Mouse (Mus musculus) adrenal gland, postnatal 25 days (tissue): Measurements from ENCODE around the gene Ttc4. TPM values are rescaled to one million over a fixed set of nuclear protein-coding genes. Genes with fewer than 3 reads are reported as not detected.
A peak's percentile ranks its signal among the peaks of the same experiment; 100 is the strongest.

Source experiments
- DNase-seq: peaks from one replicate; pipeline ENCODE4 v3.0.0; 2021; ENCODE audit warnings: mixed read lengths
- long read RNA-seq: library from polyadenylated mRNA; stranded (forward); transcript quantifications from one replicate; pipeline ENCODE4 v2.0.0, GENCODE M21; 2021
- total RNA-seq: library from RNA; stranded (reverse); gene quantifications from 2 replicates; pipeline ENCODE4 v1.2.3, GENCODE M21; 2021

Ttc4 gene
- total RNA-seq: 32.6 and 35.1 TPM in 2 replicates
- long read RNA-seq, transcript Ttc4-201 (10 exons, 2,121 nt): major isoform, 27 of 46 reads
- long read RNA-seq, partial matches to known transcripts: 4 of 46 reads
- long read RNA-seq, other reads (novel, unspliced or antisense): 15 of 46 reads

DNA sequence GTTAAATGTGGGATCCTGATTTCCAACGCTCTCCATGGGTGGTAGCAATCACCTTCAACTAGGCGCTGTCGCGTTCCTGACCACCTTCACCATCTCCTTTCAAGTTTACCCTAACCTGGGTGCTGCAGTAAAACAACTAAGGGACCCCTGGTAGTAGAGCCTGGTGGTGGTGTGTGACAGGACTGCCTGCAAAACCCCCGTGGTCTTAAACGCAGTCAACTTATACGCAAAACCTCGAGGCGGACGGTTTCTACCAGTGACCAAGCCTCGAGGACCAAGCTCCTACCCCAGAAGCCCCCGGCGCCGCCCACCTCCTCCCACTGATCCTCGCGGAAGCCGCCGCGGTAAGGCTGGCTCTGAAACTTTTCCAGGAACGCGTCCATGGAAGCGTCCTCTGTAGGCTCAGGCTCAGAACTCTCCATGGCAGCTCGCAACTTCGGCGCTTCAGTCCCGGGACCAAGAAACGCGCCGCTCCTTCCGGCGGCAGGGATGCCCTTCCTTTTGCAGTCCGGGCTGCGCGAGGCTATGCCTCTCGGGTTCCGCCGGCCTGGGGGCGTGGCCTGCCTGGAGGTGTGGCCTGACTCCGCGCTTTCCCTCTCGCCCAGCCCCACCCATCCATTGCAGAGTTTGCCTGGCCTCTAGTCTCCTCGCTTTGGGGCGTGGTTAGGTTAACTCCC is at the start of gene Ttc4:
Gene Ttc4, minus strand, starts transcription at position 503 of the 677 bp plus-strand sequence.
- DNase-seq: peak; percentile 92

DNA sequence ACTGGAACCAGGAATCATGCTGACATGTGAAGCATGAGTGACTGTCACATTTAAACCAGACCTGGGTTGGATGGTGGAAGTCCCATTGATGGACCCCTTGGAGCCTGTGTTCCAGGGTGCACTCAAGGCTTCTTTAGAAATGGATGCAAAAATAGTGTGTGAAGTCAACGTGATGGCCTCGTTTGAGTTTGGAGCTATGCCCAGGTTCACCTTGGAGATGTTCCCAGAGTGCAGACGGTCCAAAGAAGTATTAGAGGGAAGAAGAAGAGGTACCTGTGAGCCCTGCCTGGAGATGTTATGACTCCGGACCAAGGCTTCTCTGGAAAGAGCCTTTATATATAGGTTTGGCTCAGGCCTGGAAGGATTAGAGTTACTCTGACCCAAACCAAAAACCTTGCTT is 41.9 kb upstream of the Ttc4 start:
- DNase-seq: no peak

DNA sequence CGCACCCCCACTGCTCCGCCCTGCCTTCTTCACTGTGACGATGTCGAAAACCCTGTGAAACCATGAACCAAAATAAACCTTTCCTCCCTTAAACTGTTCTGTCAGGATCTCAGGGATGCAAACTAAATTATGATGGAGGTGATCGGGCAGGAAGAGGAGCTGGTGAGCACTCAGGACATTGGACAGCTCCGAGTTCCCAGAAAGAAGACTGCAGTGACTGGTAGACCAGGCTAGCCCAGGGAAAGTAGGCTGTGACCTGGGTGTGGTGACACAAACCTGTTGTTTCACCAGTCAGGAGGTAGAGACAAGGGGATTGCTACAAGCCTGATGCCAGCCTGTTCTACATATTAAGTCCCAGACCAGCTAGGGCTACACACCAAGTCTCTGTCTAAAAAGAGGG is 34.9 kb upstream of the Ttc4 start:
- DNase-seq: no peak

DNA sequence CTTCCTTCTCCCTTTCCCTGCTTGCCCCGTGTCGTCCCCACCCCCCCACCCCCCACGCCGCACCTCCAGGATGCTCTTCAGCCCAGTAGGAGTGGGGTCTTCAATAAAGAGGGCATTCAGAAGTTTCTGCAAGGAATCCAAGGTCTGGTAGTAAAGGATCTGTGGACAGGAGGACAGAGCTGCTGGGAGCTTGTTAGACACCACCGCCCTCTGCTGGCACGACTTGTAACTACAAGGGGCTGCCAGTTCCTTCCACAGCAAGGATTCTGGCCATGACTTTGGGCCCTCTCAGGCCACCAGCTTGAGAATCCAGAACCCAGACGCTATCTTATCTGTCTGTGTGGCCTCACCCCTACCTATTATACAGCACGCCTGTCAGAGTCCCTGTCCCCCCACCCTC is 29.7 kb upstream of the Ttc4 start:
- peak; percentile 88 for DNase-seq

DNA sequence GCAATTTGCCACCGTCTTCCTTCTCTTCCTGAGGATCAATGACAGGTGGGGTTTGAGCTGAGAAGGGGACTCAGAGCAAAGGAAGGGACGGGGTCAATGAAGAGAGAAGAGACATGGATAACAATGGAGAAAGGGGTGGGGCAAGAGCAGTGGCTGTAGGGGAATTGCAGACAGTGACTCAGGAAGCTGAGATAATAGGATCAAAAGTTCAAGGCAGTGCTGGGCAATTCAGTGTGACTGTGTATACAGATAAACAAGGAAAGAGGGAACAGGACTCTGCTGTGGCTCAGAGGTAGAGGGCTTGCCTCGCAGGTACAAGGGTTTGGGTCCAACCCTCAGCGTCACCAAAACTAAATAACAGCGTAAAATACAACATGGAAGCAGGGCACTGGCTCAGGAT is 29.2 kb upstream of the Ttc4 start:
- DNase-seq: peak; percentile 10

DNA sequence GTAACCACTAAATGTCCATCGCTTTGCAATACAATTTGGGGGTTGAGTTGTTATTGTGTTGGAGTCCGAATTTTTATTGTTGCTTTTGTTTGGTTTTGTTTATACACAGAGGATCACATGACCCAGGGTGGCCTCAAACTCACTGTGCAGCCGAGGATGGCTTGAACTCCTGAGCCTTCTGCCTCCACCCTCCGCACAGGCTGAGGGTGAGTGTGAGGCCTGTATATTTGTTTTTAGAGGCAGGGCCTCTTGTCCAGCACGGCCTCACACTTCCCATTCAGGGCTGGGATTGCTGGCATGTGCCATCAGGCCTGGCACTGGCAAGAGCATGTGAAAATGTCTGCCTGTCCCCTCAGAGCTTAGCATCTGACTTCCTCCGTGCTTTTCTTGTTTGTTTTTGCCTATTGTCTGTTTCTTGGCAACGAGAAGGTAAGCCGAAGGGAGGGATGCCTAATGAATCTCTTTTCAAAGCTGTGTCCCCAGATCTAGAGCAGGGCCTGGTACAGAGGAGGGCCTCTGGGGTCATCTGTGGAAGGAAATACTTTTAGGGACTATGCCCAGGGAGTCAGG is 26.4 kb upstream of the Ttc4 start:
- no peak for DNase-seq

DNA sequence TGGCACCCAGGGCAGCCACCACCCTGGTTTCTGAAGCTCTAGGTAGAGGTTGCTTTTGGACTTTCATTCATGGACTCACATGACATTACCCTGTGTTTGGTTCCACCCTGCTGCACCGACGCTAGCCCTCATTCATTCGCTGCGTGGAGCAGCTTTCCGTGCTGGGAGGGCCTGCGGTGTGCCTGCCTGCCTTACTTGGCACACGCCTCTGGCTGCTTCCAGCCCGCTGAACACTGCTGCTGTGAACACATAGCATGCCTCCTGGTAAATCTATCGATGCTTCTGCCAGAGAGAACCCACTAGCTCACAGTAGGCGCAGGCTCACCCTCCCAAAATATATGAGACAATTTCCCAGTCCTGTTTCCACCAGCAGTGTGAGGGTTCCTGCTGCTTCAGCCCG is 25.7 kb upstream of the Ttc4 start:
- DNase-seq: no peak

DNA sequence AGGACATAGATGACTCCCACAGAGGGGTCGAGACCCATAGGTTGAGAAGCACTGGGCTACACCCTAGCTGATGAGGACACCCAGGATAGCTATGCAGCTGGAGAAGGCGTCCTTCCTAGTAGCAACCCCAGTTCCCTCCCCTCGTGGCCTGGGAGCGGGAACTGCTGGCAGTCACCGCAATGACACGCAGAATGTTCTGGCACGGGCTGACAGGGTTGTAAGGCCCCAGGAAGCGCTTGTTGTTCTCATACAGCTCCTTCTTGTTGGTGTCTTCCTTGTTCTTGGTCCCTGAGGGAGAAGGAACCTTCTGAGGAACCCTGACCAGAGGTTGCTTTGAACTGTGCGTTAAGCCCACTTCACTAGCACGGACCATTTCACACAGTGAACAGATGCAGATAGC is 25.2 kb upstream of the Ttc4 start:
- no peak for DNase-seq

DNA sequence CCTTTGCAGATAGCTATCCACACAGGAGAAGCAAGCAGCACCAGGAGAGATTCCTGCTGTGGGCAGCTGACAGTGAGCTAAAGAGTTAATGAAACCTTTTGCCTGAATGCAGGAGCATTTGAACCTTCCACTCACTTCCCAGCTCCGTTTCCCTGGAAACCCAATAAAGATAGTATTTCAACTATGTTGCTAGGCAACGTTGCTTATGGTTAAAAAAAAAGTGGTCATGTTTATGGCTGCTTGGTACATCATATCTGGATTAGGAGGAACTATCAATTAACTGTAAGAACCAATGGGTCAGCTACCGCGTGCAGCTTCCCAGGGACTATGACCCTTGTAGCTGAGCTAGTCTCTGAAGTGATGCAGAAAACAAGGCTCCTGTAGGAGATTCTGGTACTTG is 22.1 kb upstream of the Ttc4 start:
- DNase-seq: no peak

DNA sequence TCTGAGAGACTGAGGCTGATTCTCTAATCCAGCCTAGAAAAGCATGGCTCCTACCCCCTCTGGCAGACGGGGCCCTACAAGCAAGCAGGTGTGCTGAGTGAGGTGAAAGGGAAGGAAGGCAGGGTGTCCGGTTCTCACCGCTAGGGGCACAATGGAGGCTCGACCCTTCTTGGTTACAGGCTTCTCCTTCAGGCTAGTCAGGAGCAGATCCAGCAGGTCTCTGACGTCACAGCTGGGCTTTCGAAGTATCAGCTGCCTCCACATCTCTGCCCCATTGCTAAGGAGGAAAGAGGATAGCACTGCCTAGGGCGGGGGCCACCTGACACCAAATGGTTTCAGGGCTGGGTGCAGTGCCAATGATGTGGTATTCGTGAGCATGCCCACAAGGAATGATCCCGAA is 21.2 kb upstream of the Ttc4 start:
- peak; percentile 10 for DNase-seq

DNA sequence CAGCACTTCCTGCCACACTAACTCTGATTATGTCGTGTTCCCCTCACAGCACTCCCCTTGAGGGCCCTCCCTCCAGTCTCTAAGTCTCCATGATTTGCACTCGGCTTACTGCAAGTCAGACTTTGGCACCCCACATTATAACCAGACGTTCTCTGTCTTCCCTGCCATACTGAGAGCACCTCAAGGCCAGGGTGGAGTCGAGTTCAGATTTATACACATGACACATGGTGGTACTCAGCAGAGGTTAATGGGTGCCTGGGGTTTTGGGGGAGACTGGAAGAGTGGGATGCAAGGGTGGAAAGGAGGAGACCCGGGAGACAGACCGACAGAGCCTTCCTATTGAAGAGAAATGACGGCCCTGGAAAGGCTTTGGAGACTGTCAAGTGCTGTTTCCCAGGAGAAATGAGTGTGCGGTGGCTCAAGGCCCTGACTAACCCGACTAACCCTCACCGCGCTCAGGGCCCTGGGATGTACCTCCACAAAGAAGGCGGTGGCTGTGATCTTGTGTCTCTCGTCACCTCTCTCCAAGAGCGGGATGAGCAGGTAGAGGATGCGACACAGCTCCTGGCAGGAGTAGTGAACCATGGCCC is 15.2 kb upstream of the Ttc4 start:
- DNase-seq: no peak

DNA sequence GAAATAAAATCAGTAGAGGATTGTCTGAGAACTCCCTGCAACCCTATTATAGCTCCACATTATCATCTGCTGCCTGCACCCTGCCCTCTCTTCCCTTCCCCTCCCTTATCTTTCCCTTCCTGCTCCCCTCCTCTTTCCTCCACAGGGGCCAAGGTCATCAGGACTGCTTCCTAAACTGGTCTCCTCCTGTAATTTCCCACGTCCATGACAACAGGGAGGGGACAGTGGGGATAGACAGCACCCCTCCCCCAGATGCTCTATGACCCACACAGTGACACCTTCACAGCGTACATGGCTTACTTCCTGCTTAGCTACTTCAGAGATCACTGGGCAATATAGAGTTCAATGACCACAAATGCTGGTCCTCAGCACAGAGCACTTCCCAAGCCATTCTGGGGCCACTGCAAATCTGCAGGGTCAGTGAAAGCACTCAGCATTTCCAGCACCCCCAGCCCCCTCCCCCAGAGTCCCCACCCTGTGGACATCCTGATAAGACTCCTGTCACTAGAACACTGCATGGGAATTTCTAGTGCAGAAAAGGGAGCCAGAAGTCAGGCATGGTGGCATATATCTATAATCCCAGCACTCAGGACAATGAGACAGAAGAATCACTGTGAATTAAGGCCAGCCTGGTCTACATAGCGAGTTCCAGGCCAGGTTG is 10.0 kb upstream of the Ttc4 start:
- DNase-seq: no peak

DNA sequence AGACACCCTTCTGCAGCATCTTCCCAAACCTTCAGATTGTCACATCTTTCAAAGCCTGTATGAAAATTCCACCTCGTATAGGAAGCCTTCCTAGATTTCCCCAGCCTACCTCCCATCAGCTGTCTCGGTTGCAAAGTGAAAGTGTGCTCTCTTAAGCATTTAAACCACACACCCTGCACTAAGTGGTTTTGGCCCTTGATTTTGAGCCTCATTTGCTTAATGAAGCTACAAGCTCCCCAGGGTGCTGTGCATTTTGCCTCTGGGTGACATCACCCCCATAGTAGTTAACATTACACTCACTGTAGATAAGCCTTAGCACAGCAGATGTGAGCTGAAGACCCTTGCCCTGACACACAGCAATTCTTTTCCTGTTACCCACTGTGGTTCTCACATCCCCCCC is 2.2 kb upstream of the Ttc4 start:
- DNase-seq: no peak

DNA sequence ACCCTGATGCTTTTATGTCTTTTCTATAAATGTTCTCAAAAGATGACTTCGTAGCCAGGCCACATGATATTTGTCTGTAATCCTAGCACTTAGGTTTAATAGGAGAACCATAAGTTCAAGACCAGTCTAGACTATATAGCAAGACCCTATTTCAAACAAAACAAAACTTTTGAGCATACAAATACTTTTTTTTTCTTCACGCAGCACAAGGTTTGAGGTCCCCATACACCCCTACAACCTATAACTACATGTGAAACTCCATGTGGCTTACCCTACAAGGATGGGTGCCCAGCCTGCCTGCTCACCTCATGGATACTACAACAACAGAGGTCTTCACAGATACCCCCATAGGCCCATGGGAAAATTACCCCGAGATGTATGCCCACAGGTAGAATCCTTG is 408 bp upstream of the Ttc4 start:
- no peak for DNase-seq

DNA sequence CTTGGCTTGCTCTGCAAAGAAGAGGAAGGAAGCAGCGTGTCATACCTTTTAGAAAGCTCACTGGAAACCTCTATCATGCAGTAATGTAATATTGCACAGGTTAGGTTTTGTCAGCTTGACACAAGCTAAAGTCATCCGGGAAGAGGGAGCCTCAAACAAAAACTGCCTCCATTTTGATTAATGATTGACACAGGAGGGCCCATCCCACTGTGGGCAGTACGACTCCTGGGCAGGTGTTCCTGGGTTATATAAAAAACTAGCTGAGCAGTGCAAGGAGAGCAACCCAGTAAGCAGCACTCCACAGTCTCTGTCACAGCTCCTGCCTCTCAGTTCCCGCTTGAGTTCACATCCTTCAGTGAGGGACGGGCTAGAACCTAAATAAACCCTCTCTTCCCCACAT is 2.0 kb downstream of the Ttc4 start:
- DNase-seq: no peak

DNA sequence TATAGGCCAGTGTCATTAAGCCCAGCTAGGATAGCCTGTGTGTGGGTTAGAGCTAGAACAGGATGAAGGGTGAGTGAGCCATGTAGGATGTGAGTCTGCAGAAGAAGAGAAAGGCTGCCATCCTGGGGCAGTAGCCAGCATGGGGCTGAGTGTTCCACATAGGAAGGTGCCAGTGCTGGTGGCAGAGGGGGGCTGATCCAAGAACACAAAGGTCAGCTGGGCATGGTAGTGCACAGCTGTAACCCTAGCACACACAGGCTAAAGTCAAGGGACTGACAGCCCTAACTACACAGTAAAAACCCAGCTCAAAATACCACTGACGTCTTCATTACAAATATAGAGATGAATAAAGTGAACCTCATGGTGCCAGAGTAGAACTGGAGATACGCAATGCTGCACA is 12.2 kb downstream of the Ttc4 start:
- DNase-seq: no peak

DNA sequence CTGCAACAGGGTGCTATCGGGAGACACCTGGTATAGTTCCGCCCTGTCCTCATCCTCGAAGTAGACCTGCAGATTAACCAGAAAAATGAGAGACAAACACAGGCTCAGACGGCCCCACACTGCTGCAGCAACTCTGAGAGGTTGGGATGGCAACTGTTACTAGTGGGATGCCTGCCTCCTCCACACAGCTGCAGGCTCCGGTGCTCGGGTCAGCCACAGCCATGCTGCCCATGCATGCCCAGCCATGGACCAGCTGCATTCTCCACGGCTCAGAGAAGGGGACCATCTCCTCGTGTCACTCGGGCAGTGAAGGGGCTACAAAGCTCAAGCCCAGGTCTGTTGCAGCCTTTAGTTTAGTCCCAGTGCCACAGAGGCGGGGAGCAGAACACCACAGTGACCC is 13.1 kb downstream of the Ttc4 start:
- no peak for DNase-seq

DNA sequence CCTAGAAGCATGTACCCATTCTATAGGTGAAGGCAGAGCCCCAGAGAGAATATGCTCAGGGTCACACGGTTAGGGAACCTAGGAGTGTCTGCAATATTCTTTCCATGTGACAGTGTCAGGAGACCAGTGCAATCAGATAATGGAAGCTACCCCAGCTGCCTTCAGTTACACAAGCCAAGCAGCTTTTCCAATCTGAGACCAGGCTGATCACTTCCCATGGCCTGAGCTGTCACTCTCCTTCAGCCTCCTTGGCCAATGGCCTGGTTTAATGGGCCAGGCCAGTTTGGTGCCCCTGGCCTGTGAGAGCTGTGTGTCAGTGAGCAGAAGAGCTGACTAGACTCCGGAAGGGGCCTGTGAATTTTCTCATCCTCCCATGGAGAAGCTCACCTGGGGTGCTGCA is 13.5 kb downstream of the Ttc4 start:
- DNase-seq: no peak

DNA sequence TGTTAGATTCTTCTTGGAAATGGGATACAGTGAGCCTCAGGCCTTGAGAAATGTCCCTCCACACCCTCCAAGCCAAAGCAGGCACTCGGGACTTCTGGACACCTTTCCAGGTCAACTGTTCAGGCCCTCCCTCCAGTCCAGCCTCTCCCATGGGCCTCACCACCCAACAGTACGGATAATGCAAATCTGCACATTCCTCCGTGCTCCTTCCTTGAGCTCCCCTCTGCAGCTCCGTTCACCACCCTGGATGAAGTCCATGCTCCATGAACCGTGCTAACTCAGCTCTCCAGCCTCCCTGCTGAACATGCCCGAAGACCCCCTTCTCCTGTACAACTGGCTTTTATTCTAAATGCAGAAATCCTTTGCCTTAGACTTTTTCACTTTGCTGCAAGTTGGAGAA is 14.0 kb downstream of the Ttc4 start:
- DNase-seq: no peak

DNA sequence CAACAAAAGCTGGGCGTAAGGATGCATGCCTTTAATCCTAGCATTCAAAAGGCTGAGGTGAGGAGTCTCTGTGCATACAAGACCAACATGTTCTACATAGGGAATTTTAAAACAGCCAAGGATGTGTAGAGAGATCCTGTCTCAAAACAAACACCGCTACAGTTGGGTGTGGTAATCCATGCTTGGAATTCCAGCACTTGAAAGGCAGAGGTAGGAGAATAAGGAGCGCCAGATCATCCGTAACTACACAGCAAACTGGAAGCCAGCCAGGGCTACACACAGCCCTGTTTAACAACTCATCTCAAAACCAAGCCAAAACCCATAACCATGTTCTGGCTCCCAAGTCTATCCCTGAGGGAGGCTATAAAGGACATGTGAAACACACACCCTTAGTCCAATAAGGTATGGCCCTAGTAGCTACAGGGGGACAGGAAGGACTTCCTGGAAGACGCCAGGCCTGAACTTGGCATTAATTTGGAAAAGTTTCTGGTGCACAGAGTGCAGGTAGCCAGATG is 14.7 kb downstream of the Ttc4 start:
- DNase-seq: no peak

DNA sequence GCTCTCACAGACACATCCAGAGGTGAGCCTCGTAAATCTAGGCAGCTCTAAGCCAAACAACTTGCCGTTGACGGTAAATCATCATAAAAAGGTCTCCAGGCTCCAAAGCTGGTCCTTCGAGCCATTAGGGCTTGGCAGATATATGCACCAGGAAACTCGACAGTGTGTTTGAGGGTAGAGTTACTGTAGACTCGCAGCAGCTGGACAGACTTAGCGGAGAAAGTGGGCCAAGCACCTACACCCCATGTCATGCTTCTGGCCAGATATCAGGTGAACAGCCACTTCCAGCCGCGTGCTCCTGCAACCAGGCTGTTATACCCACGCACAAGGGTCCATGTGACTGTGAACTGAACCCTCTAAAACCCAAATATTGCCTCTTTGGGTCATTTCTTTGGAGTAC is 23.1 kb downstream of the Ttc4 start:
- DNase-seq: no peak

DNA sequence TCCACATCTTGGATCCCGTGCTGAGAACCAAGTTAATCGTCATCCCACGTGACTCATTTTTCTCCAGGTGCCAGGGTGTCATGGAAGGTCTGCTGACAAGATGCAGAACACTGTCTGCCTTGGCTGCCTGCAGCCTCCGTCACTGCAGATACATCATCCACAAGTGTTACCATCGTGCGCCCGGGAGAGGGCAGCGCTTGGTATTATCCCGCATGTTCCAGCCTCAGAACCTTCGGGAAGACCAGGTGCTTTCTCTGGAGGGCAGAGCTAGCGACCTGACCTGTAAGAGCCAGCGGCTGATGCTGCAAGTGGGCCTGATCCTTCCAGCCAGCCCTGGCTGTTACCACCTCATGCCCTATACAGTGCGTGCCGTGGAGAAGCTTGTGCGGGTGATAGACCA is 25.7 kb downstream of the Ttc4 start:
- DNase-seq: no peak

DNA sequence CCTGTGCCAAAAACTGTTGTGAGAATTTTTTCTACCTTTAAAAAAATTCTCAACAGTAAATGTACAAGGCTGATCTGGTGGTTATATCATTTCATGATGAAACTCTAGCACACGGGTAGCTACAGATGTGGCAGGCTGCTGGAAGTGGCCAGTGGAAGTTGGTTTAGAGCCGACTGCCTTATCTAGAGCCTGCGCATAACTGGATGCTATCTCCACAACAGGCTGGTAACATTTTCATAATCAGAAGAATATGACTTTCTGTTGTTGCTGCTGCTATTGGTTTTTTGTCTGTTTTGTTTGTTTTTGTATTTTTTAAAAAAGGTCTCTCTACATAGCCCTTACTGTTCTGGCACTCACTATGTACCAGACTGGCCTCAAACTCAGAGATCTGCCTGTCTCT is 26.2 kb downstream of the Ttc4 start:
- no peak for DNase-seq
